Mouse (Mus musculus): ENCODE measurements around the gene Gm7534.
A peak's percentile ranks its signal among the peaks of the same experiment; 100 is the strongest.

Gene Gm7534

DNA sequence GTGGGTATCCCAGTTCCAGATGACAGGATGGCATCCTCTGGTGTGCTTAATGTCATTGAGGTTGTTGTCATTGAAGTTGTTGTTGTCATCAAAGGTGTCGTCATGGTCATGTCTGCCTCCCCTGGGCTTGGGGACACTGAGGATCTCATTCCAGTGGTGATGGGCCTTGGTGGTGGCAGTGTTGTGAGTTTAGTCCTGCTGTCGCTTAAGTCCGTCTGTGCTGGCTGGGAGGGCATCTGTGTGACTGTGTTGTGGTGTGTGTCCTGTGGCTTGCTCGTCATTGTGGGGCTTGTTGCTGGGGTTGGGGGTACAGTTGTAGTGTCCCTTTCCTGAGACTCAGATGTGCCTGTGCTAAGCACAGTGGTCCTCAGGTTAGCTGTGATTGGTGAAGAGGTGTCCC, at the start of gene Gm7534:
Gm7534 (minus strand) TSS at position 101 of the 400 bp plus-strand sequence.
- DNase-seq (ENCODE audit: low spot score), result no peak

GRCm38 (mm10) chr4:134252131-134252910, 49.5 kb upstream of the Gm7534 start:
- DNase-seq (ENCODE audit: low spot score), result no peak

GRCm38 (mm10) chr4:134251241-134252130, 48.7 kb upstream of the Gm7534 start:
- no peak for DNase-seq (ENCODE audit: low spot score)

DNA sequence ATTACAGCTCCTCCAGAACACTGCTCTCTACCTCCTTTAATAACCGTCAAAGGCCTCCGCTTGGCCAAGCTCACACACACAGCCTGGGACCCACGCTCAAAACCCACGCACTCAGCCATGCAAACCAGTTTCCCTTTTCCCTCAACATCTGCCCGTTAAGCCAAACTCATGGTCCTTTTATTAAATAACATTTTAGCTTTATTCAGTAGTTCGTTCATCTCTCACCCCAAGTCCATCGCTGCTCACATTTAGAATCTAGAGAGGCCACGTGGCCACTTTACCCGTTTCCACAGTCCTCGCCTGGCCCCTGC, 48.1 kb upstream of the Gm7534 start:
- DNase-seq (ENCODE audit: low spot score), result no peak

GRCm38 (mm10) chr4:134250116-134250929, 47.5 kb upstream of the Gm7534 start:
- DNase-seq (ENCODE audit: low spot score), result no peak

GRCm38 (mm10) chr4:134249651-134250050, 46.8 kb upstream of the Gm7534 start:
- peak; percentile 44 for DNase-seq (ENCODE audit: low spot score)

DNA sequence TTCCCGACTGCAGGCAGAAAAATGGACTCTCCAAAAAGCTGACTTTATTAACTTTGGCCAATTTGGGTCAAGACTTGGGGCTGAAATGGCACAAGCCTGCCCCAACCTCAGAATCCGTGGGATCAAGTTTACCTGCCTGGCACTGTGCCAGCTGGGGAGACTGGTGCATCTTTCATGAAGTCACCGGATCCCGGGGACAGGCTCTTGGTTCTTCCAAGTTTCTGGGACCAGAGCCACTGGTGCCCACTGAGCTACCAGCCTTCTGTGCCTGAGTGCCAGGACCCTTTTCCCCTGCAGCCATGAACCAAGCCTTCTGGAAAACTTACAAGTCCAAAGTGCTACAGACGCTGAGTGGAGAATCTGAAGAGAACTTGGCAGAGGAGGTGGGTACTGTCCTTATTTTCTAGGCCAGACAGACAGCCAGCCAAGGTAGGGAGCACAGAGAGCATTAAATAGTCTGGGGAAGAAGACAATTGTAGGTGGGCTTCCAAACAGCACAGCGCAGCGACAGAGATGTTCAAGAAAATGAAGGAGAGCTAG, 44.0 kb upstream of the Gm7534 start, which contains the start of gene Gm30191:
Gm30191 (plus strand) TSS at position 217 of the 540 bp plus-strand sequence.
- no peak for DNase-seq (ENCODE audit: low spot score)

DNA sequence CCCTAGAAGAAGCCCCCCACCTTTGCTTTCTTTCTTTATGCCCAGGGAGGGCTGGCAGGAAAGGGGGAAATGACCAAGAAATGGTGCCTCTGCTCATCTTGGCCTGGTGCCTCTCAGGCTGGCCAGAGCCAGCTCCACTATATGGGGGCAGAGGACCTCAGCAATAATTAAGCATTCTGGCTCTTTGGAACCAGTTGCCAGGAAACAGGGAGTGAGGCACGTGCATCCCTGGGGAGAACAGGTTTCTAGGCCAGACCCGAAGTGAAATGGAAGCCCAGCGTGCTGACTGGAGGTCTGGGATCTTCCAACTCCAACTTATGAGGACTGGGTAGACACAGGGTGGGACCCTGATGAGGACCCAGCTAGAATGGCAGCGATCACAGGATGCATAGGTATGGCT, 43.5 kb upstream of the Gm7534 start:
- no peak for DNase-seq (ENCODE audit: low spot score)

GRCm38 (mm10) chr4:134245148-134245843, 42.5 kb upstream of the Gm7534 start, which contains the start of gene Zfp593:
Gene Zfp593 (minus strand): TSS chr4:134245592.
- DNase-seq (ENCODE audit: low spot score), result peak; percentile 91

GRCm38 (mm10) chr4:134243516-134244250, 40.9 kb upstream of the Gm7534 start, which contains the start of gene E130218I03Rik:
Gene E130218I03Rik (plus strand): TSS chr4:134243662.
- DNase-seq (ENCODE audit: low spot score), result no peak

DNA sequence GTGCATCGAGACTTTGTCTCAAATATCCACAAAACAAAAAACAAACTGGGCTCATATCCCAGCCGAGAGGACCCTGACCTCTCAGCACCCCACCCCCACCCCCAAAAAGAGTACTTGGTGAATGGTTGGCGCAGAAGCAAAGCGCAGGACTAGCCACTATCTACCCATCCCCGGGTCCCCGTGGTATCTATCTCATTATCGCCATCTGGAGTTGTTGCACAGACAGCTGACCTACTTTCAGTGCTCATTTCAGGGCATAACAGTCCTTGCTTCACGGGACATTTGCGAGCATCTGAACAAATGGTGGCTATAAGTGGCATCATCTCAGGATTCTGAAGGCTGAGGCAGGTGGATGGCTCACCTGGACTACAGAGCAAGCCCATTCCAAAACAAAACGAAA, 35.9 kb upstream of the Gm7534 start:
- DNase-seq (ENCODE audit: low spot score), result no peak

DNA sequence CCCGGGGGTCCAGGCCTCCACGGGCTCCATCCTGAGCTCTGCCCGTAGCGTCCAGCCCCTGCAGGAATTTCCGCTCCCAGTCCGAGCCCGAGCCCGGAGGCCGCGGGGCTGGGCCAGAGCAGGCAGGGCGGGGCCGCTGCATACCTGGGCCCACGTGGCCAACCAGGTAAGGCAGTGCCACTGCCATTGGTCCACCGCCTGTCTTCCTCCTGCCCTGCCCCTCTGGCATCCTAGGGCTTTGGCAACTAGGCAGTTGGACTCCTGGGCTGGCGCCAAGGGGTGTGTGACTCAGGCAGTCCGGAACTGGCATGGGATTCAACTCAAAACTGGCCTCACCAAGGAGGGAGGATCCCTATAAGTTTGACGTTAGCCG, 35.5 kb upstream of the Gm7534 start, which contains the start of gene Cnksr1:
Cnksr1 (minus strand) TSS at position 121 of the 373 bp plus-strand sequence.
- no peak for DNase-seq (ENCODE audit: low spot score)

GRCm38 (mm10) chr4:134237582-134238278, 34.9 kb upstream of the Gm7534 start:
- no peak for DNase-seq (ENCODE audit: low spot score)

- DNase-seq (ENCODE audit: low spot score), result no peak
Observed at GRCm38 (mm10) chr4:134234876-134235275, 32.1 kb upstream of the Gm7534 start.

- DNase-seq (ENCODE audit: low spot score), result no peak
Observed at GRCm38 (mm10) chr4:134230431-134230830, 27.6 kb upstream of the Gm7534 start.

DNA sequence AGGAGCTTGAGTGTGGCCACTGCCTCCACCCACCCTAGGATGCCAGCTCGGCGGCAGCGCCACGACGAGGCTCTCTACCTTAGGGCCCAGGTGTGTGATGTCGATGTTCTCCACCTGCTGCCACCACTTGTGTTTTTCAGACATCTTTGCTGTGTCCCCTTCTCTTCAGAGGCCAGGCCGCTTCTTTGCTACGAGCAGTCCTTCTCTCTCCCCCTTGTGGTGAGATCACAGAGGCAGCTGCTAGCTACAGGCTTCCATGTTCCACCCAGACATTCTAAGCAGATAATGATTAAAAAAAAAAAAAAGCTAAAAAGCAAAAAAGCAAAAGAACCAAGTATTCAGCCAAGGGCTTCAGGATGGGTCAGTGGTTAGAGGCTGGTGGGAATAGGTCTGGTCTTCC, 24.4 kb upstream of the Gm7534 start, which contains the start of gene Catsper4:
Catsper4 (minus strand) TSS at position 190 of the 400 bp plus-strand sequence.
- DNase-seq (ENCODE audit: low spot score), result no peak

- DNase-seq (ENCODE audit: low spot score), result no peak
Observed at GRCm38 (mm10) chr4:134222793-134223600, 20.2 kb upstream of the Gm7534 start.

GRCm38 (mm10) chr4:134206488-134207053, 3.8 kb upstream of the Gm7534 start:
- no peak for DNase-seq (ENCODE audit: low spot score)
